Mouse (Mus musculus): ENCODE measurements around the gene Olfr690. TPM values are rescaled to one million over a fixed set of nuclear protein-coding genes. Genes with fewer than 3 reads are reported as not detected.

The Olfr690 gene
- polyA plus RNA-seq, 1 experiment from 2014 or later = not detected

Other genes with a start within 250 kb of the Olfr690 start
- not detected in 2 replicates for gene Olfr680-ps1, start 241.3 kb downstream of the Olfr690 start, polyA plus RNA-seq (2015; fragmentation: Nextera tagmentation; extraction: Ambion mirVana)
- gene Olfr681, start 217.3 kb downstream of the Olfr690 start, polyA plus RNA-seq (2015; fragmentation: Nextera tagmentation; extraction: Ambion mirVana) = not detected in 2 replicates
- not detected in 2 replicates for gene Olfr683, start 187.1 kb downstream of the Olfr690 start, polyA plus RNA-seq (2015; fragmentation: Nextera tagmentation; extraction: Ambion mirVana)
- not detected in 2 replicates for gene Olfr684, start 170.5 kb downstream of the Olfr690 start, polyA plus RNA-seq (2015; fragmentation: Nextera tagmentation; extraction: Ambion mirVana)
- not detected in 2 replicates for gene Olfr685, start 148.1 kb downstream of the Olfr690 start, polyA plus RNA-seq (2015; fragmentation: Nextera tagmentation; extraction: Ambion mirVana)
- not detected in 2 replicates for gene Olfr686, start 126.6 kb downstream of the Olfr690 start, polyA plus RNA-seq (2015; fragmentation: Nextera tagmentation; extraction: Ambion mirVana)
- gene Olfr688, start 46.0 kb downstream of the Olfr690 start, polyA plus RNA-seq (2015; fragmentation: Nextera tagmentation; extraction: Ambion mirVana) = not detected in 2 replicates
- not detected in 2 replicates for gene Olfr689, start 22.9 kb downstream of the Olfr690 start, polyA plus RNA-seq (2015; fragmentation: Nextera tagmentation; extraction: Ambion mirVana)
- 0.22 TPM in 1 of 2 replicates, not detected in the other for gene Olfr691, start 8.2 kb upstream of the Olfr690 start, polyA plus RNA-seq (2015; fragmentation: Nextera tagmentation; extraction: Ambion mirVana)
- not detected in 2 replicates for gene Olfr692, start 34.1 kb upstream of the Olfr690 start, polyA plus RNA-seq (2015; fragmentation: Nextera tagmentation; extraction: Ambion mirVana)
- not detected in 2 replicates for gene Gm5901, start 40.9 kb upstream of the Olfr690 start, polyA plus RNA-seq (2015; fragmentation: Nextera tagmentation; extraction: Ambion mirVana)
- 50.1 and 53.6 TPM in 2 replicates for gene Fam160a2, start 66.0 kb upstream of the Olfr690 start, polyA plus RNA-seq (2015; fragmentation: Nextera tagmentation; extraction: Ambion mirVana)
- 0.19 TPM in 1 of 2 replicates, not detected in the other for gene Cnga4, start 70.5 kb upstream of the Olfr690 start, polyA plus RNA-seq (2015; fragmentation: Nextera tagmentation; extraction: Ambion mirVana)
- gene Cckbr, start 91.6 kb upstream of the Olfr690 start, polyA plus RNA-seq (2015; fragmentation: Nextera tagmentation; extraction: Ambion mirVana) = 1.2 and 2.6 TPM in 2 replicates
- 24.2 and 28.3 TPM in 2 replicates for gene Cavin3, start 148.2 kb upstream of the Olfr690 start, polyA plus RNA-seq (2015; fragmentation: Nextera tagmentation; extraction: Ambion mirVana)
- gene Smpd1, start 220.3 kb upstream of the Olfr690 start, polyA plus RNA-seq (2015; fragmentation: Nextera tagmentation; extraction: Ambion mirVana) = 69.2 and 74.2 TPM in 2 replicates
- 249 and 300 TPM in 2 replicates for gene Apbb1, start 247.5 kb upstream of the Olfr690 start, polyA plus RNA-seq (2015; fragmentation: Nextera tagmentation; extraction: Ambion mirVana)